Mouse (Mus musculus): ENCODE results near the gene Kcnma1. TPM values are rescaled to one million over a fixed set of nuclear protein-coding genes. Genes with fewer than 3 reads are reported as not detected.

Gene Kcnma1
- total RNA-seq, 2 experiments from 2014 or later: 194 to 195 TPM

- DNase-seq (ENCODE audit: extremely low spot score in 1 of 2, low spot score in 2 of 2): no peak
- TF ChIP-seq CTCF (IDR thresholded peaks at IDR 0.05): no peak
- intact Hi-C loops (cut with DNase I): no loop called here
- Histone ChIP-seq H3K4me3 (no peak overlapping the region), H3K27ac (no peak overlapping the region)
Observed at GRCm38 (mm10) chr14:23437467-23437866, 576.8 kb downstream of the Kcnma1 start.

GRCm38 (mm10) chr14:23435861-23436260, 578.4 kb downstream of the Kcnma1 start:
- H3K27ac ChIP-seq: no peak overlapping the region
- no peak overlapping the region for H3K4me3 ChIP-seq
- no peak for TF ChIP-seq CTCF (IDR thresholded peaks at IDR 0.05)
- no peak for DNase-seq (ENCODE audit: extremely low spot score in 1 of 2, low spot score in 2 of 2)
- intact Hi-C loops (cut with DNase I): no loop called here

GRCm38 (mm10) chr14:23430006-23430405, 584.3 kb downstream of the Kcnma1 start:
- no peak for DNase-seq (ENCODE audit: extremely low spot score in 1 of 2, low spot score in 2 of 2)
- intact Hi-C loops (cut with DNase I): loop anchor here (5.0 kb wide), 1 partner anchor 43 kb away; no protein-coding TSS in a partner anchor
- Histone ChIP-seq H3K4me3 (no peak overlapping the region), H3K27ac (no peak overlapping the region)
- TF ChIP-seq CTCF (IDR thresholded peaks at IDR 0.05): no peak

DNA sequence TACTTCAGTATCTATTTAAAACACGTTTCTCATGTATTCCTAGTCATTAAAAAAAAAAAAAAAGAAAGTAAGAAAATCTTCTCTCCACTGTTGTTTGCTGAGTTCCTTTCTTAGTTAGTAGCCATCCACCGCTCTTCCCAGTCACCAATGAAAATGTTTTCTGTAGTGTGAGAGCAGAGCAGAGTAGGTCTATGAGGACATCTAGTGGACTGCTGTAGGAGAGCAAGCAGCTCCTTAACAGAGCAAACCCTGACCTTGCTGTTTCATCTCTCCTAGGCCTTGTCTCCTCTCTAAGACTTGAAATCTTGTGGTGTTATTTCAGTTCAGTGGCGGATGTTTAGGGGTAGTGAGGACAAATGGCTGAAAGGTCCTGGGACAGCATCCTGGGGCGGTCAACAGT, 585.2 kb downstream of the Kcnma1 start:
- H3K27ac ChIP-seq: no peak overlapping the region
- intact Hi-C loops (cut with DNase I): loop anchor here (5.0 kb wide), 1 partner anchor 382 kb away; no protein-coding TSS in a partner anchor
- TF ChIP-seq CTCF (IDR thresholded peaks at IDR 0.05): peak; percentile 71
- DNase-seq (ENCODE audit: extremely low spot score in 1 of 2, low spot score in 2 of 2): no peak
- no peak overlapping the region for H3K4me3 ChIP-seq

DNA sequence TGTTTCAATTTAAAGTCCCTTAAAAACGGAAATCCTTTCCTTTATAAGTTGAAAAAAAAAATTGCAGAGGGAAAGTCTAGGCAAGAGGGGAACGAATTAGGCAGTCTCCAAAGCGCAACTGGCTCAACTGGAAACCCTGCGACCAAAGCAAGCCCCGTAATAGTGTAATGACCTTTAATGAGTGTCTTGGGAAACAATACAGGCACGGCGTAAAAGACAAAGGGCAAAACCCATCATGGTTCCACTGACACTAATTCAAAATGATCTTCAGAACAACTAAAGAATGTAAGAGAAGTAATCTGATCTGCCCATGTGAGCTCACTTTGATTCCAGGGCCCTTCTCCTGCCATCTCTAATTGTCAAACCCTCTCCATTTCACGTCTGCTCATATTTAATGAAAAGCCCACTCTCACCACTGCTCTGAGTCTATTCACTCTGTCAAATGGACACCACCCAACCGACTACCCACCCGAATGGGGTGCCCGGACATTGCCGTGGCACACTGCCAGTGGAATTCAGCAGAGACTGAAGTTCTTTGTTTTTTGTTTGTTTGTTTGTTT, 591.7 kb downstream of the Kcnma1 start:
- intact Hi-C loops (cut with DNase I): no loop called here
- TF ChIP-seq CTCF (IDR thresholded peaks at IDR 0.05): no peak
- no peak overlapping the region for H3K27ac ChIP-seq
- DNase-seq (ENCODE audit: extremely low spot score in 1 of 2, low spot score in 2 of 2): no peak
- no peak overlapping the region for H3K4me3 ChIP-seq

- DNase-seq (ENCODE audit: extremely low spot score in 1 of 2, low spot score in 2 of 2): no peak
- no peak for TF ChIP-seq CTCF (IDR thresholded peaks at IDR 0.05)
- no peak overlapping the region for H3K4me3 ChIP-seq
- intact Hi-C loops (cut with DNase I): no loop called here
- H3K27ac ChIP-seq: no peak overlapping the region
Observed at GRCm38 (mm10) chr14:23418955-23419354, 595.3 kb downstream of the Kcnma1 start.

GRCm38 (mm10) chr14:23407051-23407450, 607.2 kb downstream of the Kcnma1 start:
- Histone ChIP-seq H3K4me3 (no peak overlapping the region), H3K27ac (no peak overlapping the region)
- no peak for TF ChIP-seq CTCF (IDR thresholded peaks at IDR 0.05)
- intact Hi-C loops (cut with DNase I): loop anchor here (10.0 kb wide), 4 partner anchors 352 to 1422 kb away; partner anchors contain the start of gene Zfp503
- DNase-seq (ENCODE audit: extremely low spot score in 1 of 2, low spot score in 2 of 2): no peak

DNA sequence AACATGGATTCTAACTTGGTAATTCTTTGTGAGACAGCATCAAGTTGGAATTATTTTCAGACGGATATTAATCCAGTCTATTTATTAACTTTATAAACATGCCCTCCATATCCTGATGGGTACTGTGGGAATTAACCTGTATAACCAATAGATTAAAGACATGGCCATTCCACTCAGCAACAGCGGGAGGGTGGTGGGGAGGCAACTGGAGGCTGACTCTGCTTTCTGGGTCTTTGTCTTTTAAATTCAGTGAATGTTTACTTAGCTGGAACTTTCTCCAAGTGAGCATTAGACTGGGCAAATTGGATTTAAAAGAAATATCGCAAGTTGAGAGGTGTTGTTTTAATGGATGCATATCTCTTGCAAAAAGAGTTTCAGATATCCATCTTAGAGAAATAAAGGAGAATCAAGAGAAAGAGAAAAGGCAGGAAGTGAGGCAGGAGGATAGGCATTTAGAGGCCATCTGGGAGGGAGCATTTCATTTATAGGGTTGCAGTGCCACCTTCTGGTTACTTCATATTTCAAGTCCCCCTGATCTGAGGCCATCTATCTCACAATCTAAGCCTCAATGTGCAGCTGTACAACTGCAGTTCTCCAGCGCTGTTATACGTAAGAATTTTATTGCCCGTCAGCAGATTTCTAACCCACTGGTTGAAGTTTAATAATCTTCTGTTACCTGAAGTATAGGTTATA, 613.4 kb downstream of the Kcnma1 start:
- Histone ChIP-seq H3K4me3 (no peak overlapping the region), H3K27ac (no peak overlapping the region)
- peak; percentile 28 to 31 for DNase-seq (ENCODE audit: extremely low spot score in 1 of 2, low spot score in 2 of 2)
- TF ChIP-seq CTCF (IDR thresholded peaks at IDR 0.05): peak; percentile 66
- intact Hi-C loops (cut with DNase I): loop anchor here (10.0 kb wide), 4 partner anchors 346 to 1416 kb away; partner anchors contain the start of gene Zfp503

DNA sequence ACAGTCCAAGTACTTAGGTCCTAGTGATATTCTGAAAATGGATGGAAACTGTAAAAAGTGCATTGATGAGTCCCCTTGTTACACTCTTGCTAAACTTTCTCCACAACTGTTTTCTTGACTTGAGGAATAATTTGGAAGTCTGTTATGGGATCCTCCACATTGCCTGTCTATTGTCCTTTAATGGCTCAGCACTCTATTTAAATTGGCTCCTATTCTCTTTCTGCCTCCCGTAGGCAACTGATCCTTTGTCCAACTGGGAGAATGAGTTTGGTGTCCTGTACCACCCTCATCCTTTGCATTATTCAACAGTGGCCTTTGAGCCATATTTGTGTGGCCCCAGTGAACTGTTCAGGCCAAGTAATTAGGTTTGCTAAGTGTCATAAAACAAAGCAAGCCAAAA, 616.6 kb downstream of the Kcnma1 start:
- H3K4me3 ChIP-seq: no peak overlapping the region
- no peak for TF ChIP-seq CTCF (IDR thresholded peaks at IDR 0.05)
- intact Hi-C loops (cut with DNase I): no loop called here
- no peak overlapping the region for H3K27ac ChIP-seq
- no peak for DNase-seq (ENCODE audit: extremely low spot score in 1 of 2, low spot score in 2 of 2)

GRCm38 (mm10) chr14:23391566-23391965, 622.7 kb downstream of the Kcnma1 start:
- TF ChIP-seq CTCF (IDR thresholded peaks at IDR 0.05): no peak
- H3K27ac ChIP-seq: no peak overlapping the region
- intact Hi-C loops (cut with DNase I): no loop called here
- no peak overlapping the region for H3K4me3 ChIP-seq
- DNase-seq (ENCODE audit: extremely low spot score in 1 of 2, low spot score in 2 of 2): no peak

- intact Hi-C loops (cut with DNase I): no loop called here
- H3K4me3 ChIP-seq: no peak overlapping the region
- no peak overlapping the region for H3K27ac ChIP-seq
- TF ChIP-seq CTCF (IDR thresholded peaks at IDR 0.05): no peak
- DNase-seq (ENCODE audit: extremely low spot score in 1 of 2, low spot score in 2 of 2): no peak
Observed at GRCm38 (mm10) chr14:23390768-23391167, 623.5 kb downstream of the Kcnma1 start.

GRCm38 (mm10) chr14:23390161-23390560, 624.1 kb downstream of the Kcnma1 start:
- no peak for DNase-seq (ENCODE audit: extremely low spot score in 1 of 2, low spot score in 2 of 2)
- H3K4me3 ChIP-seq: no peak overlapping the region
- TF ChIP-seq CTCF (IDR thresholded peaks at IDR 0.05): no peak
- no peak overlapping the region for H3K27ac ChIP-seq
- intact Hi-C loops (cut with DNase I): no loop called here

- DNase-seq (ENCODE audit: extremely low spot score in 1 of 2, low spot score in 2 of 2): no peak
- H3K27ac ChIP-seq: no peak overlapping the region
- no peak overlapping the region for H3K4me3 ChIP-seq
- intact Hi-C loops (cut with DNase I): loop anchor here (5.0 kb wide), 1 partner anchor 46 kb away; no protein-coding TSS in a partner anchor
- TF ChIP-seq CTCF (IDR thresholded peaks at IDR 0.05): no peak
Observed at GRCm38 (mm10) chr14:23386786-23387185, 627.5 kb downstream of the Kcnma1 start.

All from left cerebral cortex, adult 2 months (tissue).